Mouse (Mus musculus) embryonic facial prominence, embryonic 11.5 days (tissue): ENCODE results near the gene Agpat3. TPM values are rescaled to one million over a fixed set of nuclear protein-coding genes. Genes with fewer than 3 reads are reported as not detected.

ENCODE experiments used
- ATAC-seq: fragments of 200-750 bp; cut with Nextera tagmentation; replicated peaks from 2 replicates; pipeline ENCODE4 v1.8.0; 2017; ENCODE audit warnings: low read depth; ENCODE audit not compliant: insufficient number of reproducible peaks, low FRiP score, low TSS enrichment
- DNase-seq: peaks from one replicate; pipeline ENCODE4 v3.0.0-alpha.2; 2015; ENCODE audit warnings: low spot score
- H3K27ac ChIP-seq: fragments of 300-500 bp; sonication (generic); replicated peaks from 2 replicates; pipeline ENCODE4 v1.5.1; 2014; ENCODE audit warnings: mild to moderate bottlenecking, low read depth, low read length, control low read depth
- H3K27me3 ChIP-seq: fragments of 300-500 bp; sonication (generic); 2 replicates; pipeline ENCODE4 v1.6.1; 2014; ENCODE audit warnings: mild to moderate bottlenecking, low read length, moderate library complexity, mixed read lengths; ENCODE audit not compliant: control insufficient read depth, insufficient read depth
- H3K36me3 ChIP-seq: fragments of 300-500 bp; sonication (generic); replicated peaks from 2 replicates; pipeline ENCODE4 v1.6.1; 2014; ENCODE audit warnings: low read depth, mild to moderate bottlenecking, low read length, moderate library complexity, mixed read lengths; ENCODE audit not compliant: control insufficient read depth, insufficient read depth
- H3K4me1 ChIP-seq: fragments of 300-500 bp; sonication (generic); 2 replicates; pipeline ENCODE4 v1.6.1; 2014; ENCODE audit warnings: low read length, mixed read lengths; ENCODE audit not compliant: control insufficient read depth, insufficient read depth
- H3K4me2 ChIP-seq: fragments of 300-500 bp; sonication (generic); 2 replicates; pipeline ENCODE4 v1.6.1; 2014; ENCODE audit warnings: low read depth, mild to moderate bottlenecking, control low read depth, low read length, moderate library complexity
- H3K4me3 ChIP-seq: fragments of 300-500 bp; sonication (generic); 2 replicates; pipeline ENCODE4 v1.5.1; 2014; ENCODE audit warnings: low read depth, low read length, control low read depth
- H3K9ac ChIP-seq: fragments of 300-500 bp; sonication (generic); replicated peaks from 2 replicates; pipeline ENCODE4 v1.6.1; 2014; ENCODE audit warnings: mild to moderate bottlenecking, control low read depth, low read length
- H3K9me3 ChIP-seq: fragments of 300-500 bp; sonication (generic); replicated peaks from 2 replicates; pipeline ENCODE4 v1.6.1; 2016; ENCODE audit warnings: mild to moderate bottlenecking, low read length, inconsistent platforms, mixed read lengths; ENCODE audit not compliant: control insufficient read depth
- WGBS: fragments of 180-500 bp; shearing (Covaris S2); extraction: QIAGEN DNeasy Blood & Tissue Kit; methylation state at CpG from one replicate; pipeline ENCODE4 v1.1.7; 2014; 5-methylcytosine and 5-hydroxymethylcytosine counted together
- polyA plus RNA-seq: library from polyadenylated mRNA; unstranded; fragments of >200 nt; fragmentation: Nextera tagmentation; extraction: Ambion mirVana; gene quantifications from 2 replicates; pipeline ENCODE4 v1.2.1, GENCODE M21; 2014

The Agpat3 gene
- polyA plus RNA-seq, 1 experiment from 2014 or later, result 32.8 TPM

DNA sequence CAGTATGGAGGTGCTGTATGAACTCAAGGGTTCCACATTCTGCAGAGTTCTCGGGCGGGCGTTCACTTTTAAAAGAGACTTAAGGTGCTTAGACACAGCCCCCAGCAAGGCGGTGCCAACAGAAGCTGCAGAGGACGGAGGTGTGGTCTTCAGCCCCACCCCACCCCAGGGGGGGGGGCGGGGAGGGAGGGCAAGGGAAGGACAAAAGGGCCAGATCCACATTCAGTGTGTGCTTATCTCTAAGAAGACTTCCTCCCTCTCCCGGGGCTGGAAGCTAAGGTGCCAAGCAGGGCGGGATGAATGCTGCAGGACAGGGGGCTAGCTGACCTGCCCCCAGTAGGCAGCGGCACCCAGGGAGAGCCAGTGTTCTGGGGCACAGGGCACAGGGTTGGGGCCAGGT lies 79.4 kb downstream of the Agpat3 start:
- 22% methylated on average over 8 of the region's 9 CpGs for WGBS
- Histone ChIP-seq H3K36me3 (no peaks in the 10 kb centered on the region; the same call in 1 of the 2 replicates), H3K9me3 (no peaks in the 10 kb centered on the region)

DNA sequence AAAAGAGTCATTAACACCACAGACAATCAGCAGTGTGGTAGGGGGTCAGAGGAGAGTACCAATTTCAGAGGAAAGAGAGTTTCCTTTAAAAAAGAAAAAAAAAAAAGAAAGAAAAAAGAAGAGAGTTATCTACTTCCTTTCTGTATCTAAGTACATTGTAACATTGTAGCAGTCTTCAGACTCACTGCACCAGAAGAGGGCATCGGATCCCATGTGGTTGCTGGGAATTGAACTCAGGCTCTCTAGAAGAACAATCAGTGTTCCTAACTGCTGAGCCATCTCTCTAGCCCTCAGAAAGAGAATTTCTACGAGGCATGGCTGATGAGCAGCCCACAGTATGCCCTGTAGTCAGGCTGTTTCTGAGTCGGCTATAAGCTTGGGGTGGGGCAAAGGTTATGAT lies 86.4 kb downstream of the Agpat3 start:
- DNase-seq (no peak), ATAC-seq (no peak)
- WGBS, result 71% methylated on average over 3 of the region's 3 CpGs
- no peak overlapping the region for H3K27ac ChIP-seq
- no peaks in the 10 kb centered on the region for H3K27me3 ChIP-seq
- H3K4me1 ChIP-seq, result no peaks in the 10 kb centered on the region
- no peak overlapping the region for H3K4me2 ChIP-seq
- H3K9me3 ChIP-seq, result no peaks in the 10 kb centered on the region
- no peaks in the 10 kb centered on the region; the same call in 1 of the 2 replicates for H3K36me3 ChIP-seq
- H3K9ac ChIP-seq, result no peak overlapping the region
- H3K4me3 ChIP-seq, result no peak overlapping the region

More for the DNA sequence above, 79.4 kb downstream of the Agpat3 start:
- no peak overlapping the region for H3K4me3 ChIP-seq
- no peaks in the 10 kb centered on the region for H3K4me1 ChIP-seq
- no peak overlapping the region for H3K4me2 ChIP-seq
- no peak overlapping the region for H3K9ac ChIP-seq
- H3K27me3 ChIP-seq, result no peaks in the 10 kb centered on the region
- DNase-seq, result no peak
- ATAC-seq, result no peak
- no peak overlapping the region for H3K27ac ChIP-seq

DNA sequence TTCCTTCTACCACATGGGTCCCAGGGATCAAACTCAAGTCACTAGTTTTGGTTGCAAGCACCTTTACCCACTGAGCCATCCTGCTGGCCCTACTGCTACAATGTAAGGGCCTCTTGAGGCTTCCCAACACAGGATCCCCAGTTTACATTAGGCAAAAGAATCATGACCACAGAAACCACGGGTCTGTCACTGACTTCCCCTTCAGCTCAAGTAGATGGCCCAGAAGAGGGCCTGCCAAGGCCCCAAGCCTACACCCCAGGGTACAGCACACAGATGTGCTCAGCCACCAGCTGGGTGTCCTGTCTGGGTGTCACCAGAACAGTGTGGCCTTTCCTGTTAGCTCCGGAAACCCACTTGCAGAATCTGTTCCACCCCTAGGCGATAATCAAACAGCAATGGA lies 87.6 kb downstream of the Agpat3 start:
- Histone ChIP-seq H3K9me3 (no peaks in the 10 kb centered on the region), H3K27ac (no peak overlapping the region), H3K4me3 (no peak overlapping the region), H3K9ac (no peak overlapping the region), H3K4me1 (no peaks in the 10 kb centered on the region), H3K36me3 (no peaks in the 10 kb centered on the region), H3K4me2 (no peak overlapping the region), H3K27me3 (no peaks in the 10 kb centered on the region)
- ATAC-seq (no peak), DNase-seq (no peak)
- 72% methylated on average over 3 of the region's 3 CpGs for WGBS

- ATAC-seq, result no peak
- Histone ChIP-seq H3K9me3 (no peaks in the 10 kb centered on the region), H3K4me2 (no peak overlapping the region), H3K27ac (no peak overlapping the region), H3K4me1 (no peaks in the 10 kb centered on the region), H3K27me3 (no peaks in the 10 kb centered on the region), H3K4me3 (no peak overlapping the region), H3K9ac (no peak overlapping the region), H3K36me3 (no peaks in the 10 kb centered on the region)
- WGBS, result 75% methylated on average over 7 of the region's 7 CpGs
- no peak for DNase-seq
Observed at GRCm38 (mm10) chr10:78260916-78261650, 91.2 kb downstream of the Agpat3 start.

- H3K27me3 ChIP-seq, result no peaks in the 10 kb centered on the region
- no peaks in the 10 kb centered on the region for H3K36me3 ChIP-seq
- 29% methylated on average over 5 of the region's 5 CpGs for WGBS
- H3K9ac ChIP-seq, result no peak overlapping the region
- ATAC-seq, result no peak
- no peaks in the 10 kb centered on the region for H3K4me1 ChIP-seq
- H3K4me2 ChIP-seq, result no peak overlapping the region
- no peak overlapping the region for H3K4me3 ChIP-seq
- no peak overlapping the region for H3K27ac ChIP-seq
- DNase-seq, result peak; percentile 35
- no peaks in the 10 kb centered on the region for H3K9me3 ChIP-seq
Observed at GRCm38 (mm10) chr10:78260322-78260721, 92.0 kb downstream of the Agpat3 start.

DNA sequence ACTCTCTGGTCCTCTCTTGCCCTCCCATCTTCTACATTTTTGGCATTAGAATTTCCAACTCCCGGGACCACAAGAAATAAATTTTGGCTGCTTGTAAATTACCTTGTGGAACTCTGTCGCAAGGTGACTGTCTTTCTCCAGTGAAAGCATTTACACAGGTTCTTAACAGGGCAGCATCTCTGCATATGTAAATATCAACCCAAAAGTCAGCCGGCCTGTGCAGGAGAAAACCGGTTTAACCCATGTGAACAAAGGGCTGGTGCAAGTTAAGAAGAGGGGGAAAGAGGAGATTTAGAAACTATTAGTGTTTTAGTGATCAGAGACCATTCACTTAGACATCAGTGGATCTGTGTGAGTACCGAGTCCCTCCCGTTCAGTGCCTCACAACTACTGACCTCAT lies 92.6 kb downstream of the Agpat3 start:
- Histone ChIP-seq H3K9ac (no peak overlapping the region), H3K36me3 (no peaks in the 10 kb centered on the region), H3K27me3 (no peaks in the 10 kb centered on the region), H3K27ac (no peak overlapping the region), H3K4me3 (no peak overlapping the region), H3K4me2 (no peak overlapping the region), H3K4me1 (no peaks in the 10 kb centered on the region), H3K9me3 (no peaks in the 10 kb centered on the region)
- ATAC-seq (no peak), DNase-seq (no peak)
- 56% methylated on average over 6 of the region's 6 CpGs for WGBS

GRCm38 (mm10) chr10:78259230-78259629 lies 93.1 kb downstream of the Agpat3 start:
- Histone ChIP-seq H3K9me3 (no peaks in the 10 kb centered on the region), H3K4me3 (no peak overlapping the region), H3K27ac (no peak overlapping the region), H3K4me1 (no peaks in the 10 kb centered on the region), H3K9ac (no peak overlapping the region), H3K36me3 (no peaks in the 10 kb centered on the region), H3K4me2 (no peak overlapping the region), H3K27me3 (no peaks in the 10 kb centered on the region)
- 63% methylated on average over 5 of the region's 5 CpGs for WGBS
- DNase-seq, result no peak
- no peak for ATAC-seq

DNA sequence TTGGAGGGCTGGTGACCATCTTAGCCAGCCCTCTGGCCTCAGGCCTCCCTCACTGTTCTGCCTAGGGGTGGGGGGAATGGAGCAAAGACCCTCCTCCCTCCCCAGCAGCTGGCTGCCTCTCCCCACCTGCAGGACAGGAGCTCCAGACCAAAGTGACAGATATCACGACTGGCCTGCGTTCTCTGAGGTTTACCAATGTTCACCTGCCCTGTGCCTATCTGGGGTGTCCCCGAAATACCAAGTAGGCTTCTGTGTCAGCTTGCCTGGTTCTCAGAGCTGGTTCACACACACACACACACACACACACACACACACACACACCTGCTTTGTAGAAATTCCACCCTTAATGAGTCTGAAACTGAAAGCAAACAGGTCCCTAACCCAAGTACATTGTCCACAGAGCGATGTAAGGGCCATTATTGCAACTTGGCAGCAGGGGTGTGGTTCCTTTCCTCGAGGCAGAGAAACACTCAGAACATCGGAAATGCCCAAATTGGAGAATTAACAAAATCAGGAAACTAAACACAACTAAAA lies 94.1 kb downstream of the Agpat3 start:
- ATAC-seq, result no peak
- Histone ChIP-seq H3K27me3 (no peaks in the 10 kb centered on the region), H3K4me1 (no peaks in the 10 kb centered on the region), H3K9ac (no peak overlapping the region), H3K27ac (no peak overlapping the region), H3K4me3 (no peak overlapping the region), H3K9me3 (no peaks in the 10 kb centered on the region), H3K4me2 (no peak overlapping the region), H3K36me3 (no peaks in the 10 kb centered on the region)
- no peak for DNase-seq
- 74% methylated on average over 6 of the region's 6 CpGs for WGBS
